Mouse (Mus musculus) heart, adult 2 months (tissue): Measurements from ENCODE around the gene Ephx1.

Source experiments
- CTCF ChIP-seq: fragments of 200-600 bp; IDR thresholded peaks from 2 replicates; pipeline ENCODE4 v1.8.1; 2022; ENCODE audit warnings: antibody characterized with exemption, mild to moderate bottlenecking, moderate library complexity
- EP300 ChIP-seq: fragments of 200-500 bp; IDR thresholded peaks from 2 replicates; pipeline ENCODE4 v1.6.1; 2011; ENCODE audit warnings: low read depth, low read length, control low read depth; ENCODE audit not compliant: insufficient read depth
- POLR2A ChIP-seq: fragments of 200-500 bp; IDR thresholded peaks from 2 replicates; pipeline ENCODE4 v1.6.1; 2011; ENCODE audit warnings: mild to moderate bottlenecking, low read depth, low read length, control low read depth; ENCODE audit not compliant: insufficient read depth

- TF ChIP-seq CTCF (peak; percentile 88), POLR2A (no peak), EP300 (no peak)
Observed at GRCm38 (mm10) chr1:180974126-180974746, 46.5 kb downstream of the Ephx1 start.
